Mouse (Mus musculus): ENCODE results near the gene Rnase4.
A peak's percentile ranks its signal among the peaks of the same experiment; 100 is the strongest.

Gene Rnase4

GRCm38 (mm10) chr14:51088970-51089673, 1.8 kb upstream of the Rnase4 start:
- DNase-seq = peak; percentile 98 to 99

- no peak for DNase-seq
These were observed 1.2 kb upstream of the Rnase4 start for GRCm38 (mm10) chr14:51089674-51090076.

- DNase-seq = peak; percentile 81 to 91
These were observed 648 bp upstream of the Rnase4 start for GRCm38 (mm10) chr14:51090077-51090781.

DNA sequence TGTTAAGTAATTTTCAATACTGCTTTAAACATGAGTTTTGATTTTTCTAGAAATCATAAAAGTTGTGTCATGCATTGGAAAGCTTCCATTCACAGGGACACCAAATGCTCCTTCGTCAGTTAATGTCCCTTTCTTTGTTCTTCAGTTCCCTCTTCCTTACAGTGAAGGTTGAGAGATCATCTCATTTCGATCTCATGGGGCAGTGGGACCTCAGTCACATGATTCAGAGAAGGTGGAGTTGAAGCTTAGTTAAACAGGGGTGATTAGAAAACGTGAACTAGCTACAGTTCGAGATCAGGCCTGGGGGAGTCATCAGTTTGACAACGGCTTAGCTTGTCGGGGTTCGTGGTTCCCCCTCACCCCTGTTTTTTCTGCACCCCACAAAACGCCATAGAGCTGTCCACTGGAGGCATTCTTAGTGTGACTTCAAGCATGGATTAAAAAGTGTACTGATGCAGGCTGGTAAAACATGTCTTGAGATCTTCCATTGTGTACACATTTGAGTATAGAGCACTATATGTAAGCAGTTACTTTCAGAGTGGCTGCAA, 1.3 kb downstream of the Rnase4 start:
- DNase-seq = no peak

- DNase-seq = no peak
These were observed 2.6 kb downstream of the Rnase4 start for GRCm38 (mm10) chr14:51093496-51093895.

- no peak for DNase-seq
These were observed 3.4 kb downstream of the Rnase4 start for GRCm38 (mm10) chr14:51094096-51094875.

DNA sequence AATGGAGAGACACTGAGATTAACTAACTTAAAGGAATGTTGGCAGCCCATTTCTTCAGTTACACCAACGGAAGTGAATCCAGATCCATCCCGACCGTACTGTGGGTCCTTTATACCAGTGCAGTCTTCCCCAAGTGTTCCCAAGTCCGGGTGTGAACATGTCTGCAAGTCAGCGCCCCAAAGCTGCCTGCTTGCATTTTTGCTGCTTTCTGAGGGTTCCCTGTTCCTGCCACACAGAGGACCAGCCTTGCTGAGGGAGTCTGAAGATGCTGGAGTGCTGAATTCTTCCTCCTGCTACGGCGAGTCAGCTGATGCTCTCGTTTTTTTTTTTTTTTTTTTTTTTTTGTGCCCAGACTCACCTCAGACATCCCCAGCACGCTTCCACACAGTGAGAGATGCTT, 4.0 kb downstream of the Rnase4 start:
- DNase-seq = no peak

DNA sequence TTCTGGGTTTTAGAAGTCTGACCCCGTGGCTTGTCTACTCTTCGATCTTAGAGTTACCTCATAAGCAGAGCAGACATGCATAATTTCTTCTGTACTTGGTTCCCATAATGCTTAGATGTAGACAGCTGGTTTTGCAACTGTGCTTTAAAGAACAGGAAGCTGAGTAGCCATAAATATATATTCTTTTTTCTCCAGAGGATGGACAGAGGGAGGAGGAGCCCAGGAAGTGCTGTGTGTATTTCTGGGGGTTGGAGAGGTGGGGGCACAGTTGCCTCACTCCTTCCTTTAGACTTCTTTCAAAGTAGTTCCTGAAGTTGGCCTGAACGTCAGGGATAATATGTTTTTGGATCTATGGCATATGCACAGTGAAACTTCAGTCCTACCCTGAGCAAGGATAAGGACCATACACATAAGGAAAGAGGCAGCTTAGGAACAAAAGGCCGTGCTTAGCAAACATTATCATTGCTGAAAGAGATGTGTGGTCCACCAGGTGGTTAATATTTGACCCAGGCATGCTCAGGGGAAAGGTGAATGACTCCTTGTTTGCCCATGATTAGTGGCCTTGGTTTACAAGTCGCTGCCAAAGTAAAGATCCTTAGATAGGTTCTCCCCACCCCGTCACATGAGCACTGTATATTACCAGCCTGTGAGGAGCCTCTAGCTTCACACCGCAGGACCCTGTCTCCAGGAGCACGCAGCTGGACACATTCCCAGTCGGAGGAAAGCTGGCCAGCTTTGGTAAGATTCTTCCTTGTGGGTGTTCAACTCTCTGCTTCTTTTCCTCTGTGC, 5.1 kb downstream of the Rnase4 start:
- DNase-seq = peak; percentile 39 to 43

GRCm38 (mm10) chr14:51098300-51098699, 7.4 kb downstream of the Rnase4 start:
- peak; percentile 81 to 87 for DNase-seq

- no peak for DNase-seq
These were observed 8.0 kb downstream of the Rnase4 start for GRCm38 (mm10) chr14:51098921-51099320.

- DNase-seq = no peak
These were observed 10.4 kb downstream of the Rnase4 start for GRCm38 (mm10) chr14:51101284-51101683.

GRCm38 (mm10) chr14:51103217-51103616, 12.3 kb downstream of the Rnase4 start:
- peak; percentile 26 to 74 for DNase-seq

DNA sequence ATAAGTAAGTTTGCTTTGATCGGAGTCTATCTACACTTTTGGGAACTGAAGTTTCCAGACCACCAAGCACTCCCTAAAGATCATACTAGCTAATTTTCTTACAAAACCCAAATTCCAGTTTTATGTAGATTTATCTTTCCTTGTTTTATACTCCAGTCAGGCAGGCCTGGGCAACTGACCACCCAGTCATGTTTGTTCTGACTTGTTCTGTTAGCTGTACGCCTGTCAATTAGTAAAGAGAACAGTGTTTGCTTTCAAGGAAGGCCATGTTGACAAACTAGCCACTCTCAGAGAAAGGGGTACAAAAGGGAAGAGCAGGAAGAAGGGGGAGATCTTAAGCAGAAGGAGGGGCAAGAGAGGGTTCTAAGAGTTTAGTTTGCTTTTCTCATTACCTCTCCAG, 13.5 kb downstream of the Rnase4 start:
- DNase-seq = no peak

DNA sequence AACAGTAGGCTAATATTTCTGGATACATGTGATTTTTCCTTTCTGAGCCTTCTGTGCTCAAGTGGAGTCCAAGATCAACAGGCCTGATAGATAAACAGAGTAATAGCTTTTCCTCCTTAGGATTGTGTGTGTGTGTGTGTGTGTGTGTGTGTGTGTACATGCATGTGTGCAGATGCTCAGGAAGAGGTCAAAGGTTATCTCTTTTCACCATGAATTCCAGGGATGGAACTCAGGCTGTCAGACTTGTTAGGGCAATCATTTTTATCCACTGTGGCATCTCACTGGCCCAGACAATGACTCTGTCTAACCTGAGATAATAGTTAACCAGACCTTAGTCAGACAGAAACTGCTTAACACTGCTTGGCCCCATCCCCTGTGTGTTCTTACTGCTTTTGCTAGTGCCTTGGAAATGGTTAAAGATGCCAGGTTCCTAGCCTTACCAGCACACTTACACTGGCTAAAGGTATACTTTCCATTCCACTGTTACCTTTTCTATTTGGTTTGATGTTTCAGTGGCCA, 15.6 kb downstream of the Rnase4 start:
- DNase-seq = no peak

DNA sequence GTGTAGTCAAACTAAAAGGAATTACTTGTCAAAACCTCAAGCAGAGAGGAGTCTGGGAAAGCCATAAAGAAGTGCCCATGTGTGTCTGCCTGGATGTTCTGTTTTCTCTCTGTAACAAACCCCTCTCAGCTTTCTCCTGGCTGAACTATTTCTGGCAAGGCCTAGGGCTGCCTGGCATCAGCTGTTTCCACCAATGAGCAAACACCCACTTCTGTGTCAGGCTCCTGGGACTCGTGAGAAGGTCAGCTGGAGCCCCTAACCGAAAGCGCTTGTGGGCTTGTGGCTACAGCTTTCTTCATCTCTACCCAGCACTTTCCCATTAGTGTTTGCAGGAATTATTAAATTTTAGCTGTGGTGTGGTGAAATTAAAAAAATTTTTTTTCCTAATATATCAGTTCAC, 21.1 kb downstream of the Rnase4 start:
- no peak for DNase-seq

GRCm38 (mm10) chr14:51113476-51113875, 22.6 kb downstream of the Rnase4 start:
- no peak for DNase-seq

DNA sequence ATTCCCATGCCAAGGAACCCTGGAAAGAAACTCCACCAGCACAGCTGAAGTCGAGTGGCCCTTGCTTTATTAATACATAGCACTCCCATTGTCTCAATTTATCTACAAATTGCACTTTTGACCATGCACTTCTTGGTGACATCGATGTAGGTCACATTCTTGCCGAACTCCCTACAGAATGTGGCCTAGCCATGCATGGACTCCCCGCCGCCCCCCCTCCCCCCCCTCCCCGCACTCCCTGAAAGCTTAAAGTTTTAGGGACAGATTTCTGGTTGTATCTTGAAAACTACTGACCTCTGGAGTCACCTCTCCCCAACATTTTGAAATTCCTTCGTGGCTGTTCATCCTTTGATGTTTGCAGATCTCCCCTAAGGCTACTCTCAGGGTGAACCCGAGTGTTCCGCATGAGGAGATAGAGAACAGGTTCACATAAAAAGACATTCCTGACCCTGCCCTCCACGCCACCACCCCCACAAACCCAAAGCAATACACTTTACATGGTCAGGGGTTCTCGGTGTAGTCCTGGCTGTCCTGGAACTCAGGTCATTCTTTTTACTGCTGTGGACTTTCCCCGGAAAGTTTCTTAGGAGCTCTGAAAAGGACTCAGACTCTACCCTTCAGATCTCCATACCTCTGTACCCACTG, 23.2 kb downstream of the Rnase4 start, which contains the start of gene Eddm3b:
Gene Eddm3b (plus strand): TSS at position 511 of the 645 bp plus-strand sequence.
- peak; percentile 21 to 28 for DNase-seq

GRCm38 (mm10) chr14:51125684-51126083, 34.8 kb downstream of the Rnase4 start:
- no peak for DNase-seq

DNA sequence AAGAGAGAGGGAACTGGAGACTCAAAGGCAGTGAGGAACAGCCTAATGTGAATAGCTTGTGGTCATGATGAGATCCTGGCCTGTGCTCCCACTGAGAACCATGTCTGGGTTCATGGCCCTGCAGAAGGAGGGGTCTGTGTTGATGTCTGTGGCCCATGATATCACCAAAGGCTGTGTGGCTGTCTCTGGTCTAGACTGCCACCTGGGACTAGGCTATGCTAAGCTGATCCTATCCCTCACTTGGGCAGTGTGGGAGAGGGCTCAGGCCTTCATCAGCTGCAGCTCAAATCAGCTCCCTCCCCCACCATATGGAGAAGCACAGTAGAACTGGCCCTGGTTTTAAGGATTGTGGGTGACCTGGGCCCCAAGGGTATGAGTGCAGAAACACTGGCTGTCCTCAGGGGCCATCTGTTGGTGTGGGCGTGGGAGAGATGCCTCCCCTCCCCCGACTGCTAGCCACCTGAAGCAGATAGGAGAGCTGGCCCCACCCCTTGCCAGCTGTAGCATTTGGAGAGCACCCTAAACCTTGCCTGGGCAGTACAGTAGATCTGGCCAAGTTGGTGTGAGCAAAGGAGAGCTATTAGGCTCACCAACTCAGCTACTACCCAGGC, 36.9 kb downstream of the Rnase4 start:
- no peak for DNase-seq

DNA sequence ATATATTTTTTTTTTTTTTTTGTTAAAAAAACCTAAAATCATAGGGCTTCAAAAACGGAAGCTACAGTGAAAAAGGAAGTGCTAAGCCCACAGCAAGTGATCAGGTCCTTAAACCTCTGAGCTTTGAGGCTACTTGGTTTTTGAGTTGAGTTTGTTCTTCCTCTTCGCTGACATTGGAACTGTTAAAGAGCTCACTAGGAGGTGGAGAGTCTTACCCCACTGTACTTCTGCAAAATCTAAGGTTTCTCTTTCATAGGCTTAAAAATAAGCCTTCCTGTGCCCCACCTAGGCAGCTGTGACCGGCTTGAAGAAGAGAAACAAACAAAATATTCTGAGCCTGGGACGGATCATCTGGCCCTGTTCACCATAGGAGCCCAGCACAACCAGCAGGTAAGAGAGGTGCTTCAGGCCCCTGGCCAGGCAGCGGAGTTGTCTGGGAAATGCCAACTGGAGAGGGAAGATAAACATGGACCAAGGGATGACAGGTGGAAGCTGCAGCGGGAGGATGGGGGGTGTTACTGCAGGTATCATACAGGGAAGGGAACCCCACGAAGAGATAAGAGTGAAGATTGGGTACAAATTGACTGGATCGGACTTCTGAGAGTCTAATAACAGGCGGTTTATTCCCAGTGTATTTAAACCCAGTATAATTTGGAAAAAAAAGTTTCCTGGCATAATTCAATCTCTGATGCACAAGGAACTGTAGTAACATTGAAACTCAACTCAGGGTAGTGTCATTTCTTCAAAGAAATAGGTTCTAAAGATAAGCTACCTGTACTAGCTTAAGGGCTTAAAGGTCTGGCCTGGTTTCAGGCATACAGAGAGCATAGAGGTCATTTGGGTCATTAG, 38.1 kb downstream of the Rnase4 start:
- DNase-seq = no peak
